In the genomic region with DNA sequence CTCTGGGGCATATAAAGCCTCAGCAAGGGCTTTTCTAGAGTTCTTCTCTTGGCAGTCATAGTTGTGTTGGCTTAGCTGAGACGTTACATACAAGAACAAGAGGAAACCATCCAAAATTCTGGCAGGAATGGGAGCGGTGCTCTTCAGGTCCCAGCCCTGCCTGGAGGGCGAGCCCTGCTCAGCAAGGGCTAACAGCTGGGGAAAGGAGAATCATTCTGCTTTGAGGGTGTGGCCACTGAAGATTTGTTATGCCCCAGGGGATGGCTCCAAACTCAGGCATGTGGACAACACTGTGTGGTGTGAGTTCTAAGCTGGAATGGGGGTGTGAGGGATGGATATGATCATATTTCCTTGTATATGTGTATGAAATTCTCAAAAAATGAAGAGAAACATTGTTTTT, we compare ENCODE assay signal across 23 mouse cellular contexts.
DNase-seq lines count a peak whose midpoint lies in the region; ATAC-seq lines count a peak whose summit lies in the region.
"Had no signal": no experiment of that assay in that cellular context is flagged by ENCODE, and none has a peak within 500 bp of the region (broad histone marks: within the 10 kb centered on the region; RNA-seq: fewer than 3 reads in every experiment).

No protein-coding gene starts in this region.

- H3K9me3 ChIP-seq in heart, embryonic 12.5 days (replicated peaks) = no peaks in the 10 kb centered on the region
- no peaks in the 10 kb centered on the region for H3K9me3 ChIP-seq in hindbrain, embryonic 14.5 days (ENCODE audit: control insufficient read depth, low read length)
- H3K9me3 ChIP-seq: lung, embryonic 15.5 days; megakaryocyte, embryonic 14.5 days; neural tube, embryonic 12.5 days; stomach, embryonic 15.5 days had no signal

- no peak overlapping the region for H3K4me3 ChIP-seq in heart, embryonic 12.5 days
- no peak overlapping the region for H3K4me3 ChIP-seq in hindbrain, embryonic 14.5 days (replicated peaks; ENCODE audit: low read length)
- H3K4me3 ChIP-seq: lung, embryonic 15.5 days; megakaryocyte, embryonic 14.5 days; neural tube, embryonic 12.5 days; stomach, embryonic 15.5 days had no signal

- no peak overlapping the region for H3K9ac ChIP-seq in heart, embryonic 12.5 days
- H3K9ac ChIP-seq in hindbrain, embryonic 14.5 days = no peak overlapping the region
- H3K9ac ChIP-seq: liver, embryonic 14.5 days; lung, embryonic 15.5 days; neural tube, embryonic 12.5 days; stomach, embryonic 15.5 days had no signal

- no peaks in the 10 kb centered on the region for H3K36me3 ChIP-seq in heart, embryonic 12.5 days
- no peaks in the 10 kb centered on the region for H3K36me3 ChIP-seq in hindbrain, embryonic 14.5 days (replicated peaks; ENCODE audit: control insufficient read depth, insufficient read depth)
- H3K36me3 ChIP-seq: lung, embryonic 15.5 days; neural tube, embryonic 12.5 days; stomach, embryonic 15.5 days had no signal

- WGBS in heart, embryonic 12.5 days = 66% methylated on average over 3 of the region's 3 CpGs
- WGBS in hindbrain, embryonic 14.5 days = 78% methylated on average over 3 of the region's 3 CpGs

- peak; percentile 2 to 11 for DNase-seq in heart, adult 9 months (ENCODE audit: low spot score in 2 of 2)
- DNase-seq in 3T3-L1 (ENCODE audit: low read depth, low spot score) (peak; percentile 29), ES-CJ7 (ENCODE audit: low read depth, low spot score) (peak; percentile 34)
- peak; percentile 15 for DNase-seq in gastrocnemius, postnatal 14 days
- no peak for DNase-seq in hindbrain, embryonic 14.5 days (ENCODE audit: low spot score)
- DNase-seq: adrenal gland, adult 2 months; cerebellum, adult 11 months; cerebellum, adult 9-11 months; kidney, postnatal 4 days; lung, postnatal 36 days; midbrain, embryonic 14.5 days; right cerebral cortex, postnatal 4 days; thymus, postnatal 36 days had no signal

- H3K27me3 ChIP-seq in heart, embryonic 12.5 days (replicated peaks) = no peaks in the 10 kb centered on the region
- no peaks in the 10 kb centered on the region for H3K27me3 ChIP-seq in hindbrain, embryonic 14.5 days (ENCODE audit: control insufficient read depth, insufficient read depth, low read length)
- H3K27me3 ChIP-seq: lung, embryonic 15.5 days; megakaryocyte, embryonic 14.5 days; neural tube, embryonic 12.5 days; stomach, embryonic 15.5 days had no signal

- no peaks in the 10 kb centered on the region for H3K4me1 ChIP-seq in heart, embryonic 12.5 days (replicated peaks)
- 0 out of 2 replicates have a peak, but pooled peaks cover 4% of the 10 kb centered on the region for H3K4me1 ChIP-seq in hindbrain, embryonic 14.5 days (replicated peaks; ENCODE audit: control insufficient read depth, insufficient read depth, low read length)
- H3K4me1 ChIP-seq: lung, embryonic 15.5 days; megakaryocyte, embryonic 14.5 days; neural tube, embryonic 12.5 days; stomach, embryonic 15.5 days had no signal

- no peak overlapping the region for H3K4me2 ChIP-seq in heart, embryonic 12.5 days
- no peak overlapping the region for H3K4me2 ChIP-seq in hindbrain, embryonic 14.5 days (replicated peaks)
- H3K4me2 ChIP-seq: heart, embryonic 11.5 days; lung, embryonic 15.5 days; neural tube, embryonic 12.5 days; stomach, embryonic 15.5 days had no signal

- ATAC-seq in heart, embryonic 12.5 days (ENCODE audit: insufficient number of reproducible peaks, low FRiP score) = no peak
- no peak for ATAC-seq in hindbrain, embryonic 14.5 days (ENCODE audit: low FRiP score)
- ATAC-seq in monocyte, adult 5-6 weeks (replicated peaks; ENCODE audit: insufficient number of reproducible peaks, low FRiP score, low TSS enrichment, poor library complexity, severe bottlenecking) = no peak
- ATAC-seq: hindbrain, postnatal 0 days; intestine, embryonic 16.5 days had no signal

- H3K27ac ChIP-seq in heart, embryonic 12.5 days (ENCODE audit: poor library complexity, severe bottlenecking) = no peak overlapping the region
- no peak overlapping the region for H3K27ac ChIP-seq in hindbrain, embryonic 14.5 days
- H3K27ac ChIP-seq: hindbrain, postnatal 0 days; liver, embryonic 14.5 days; lung, embryonic 15.5 days; neural tube, embryonic 12.5 days; stomach, embryonic 15.5 days had no signal

- intact Hi-C loops in gastrocnemius, postnatal 14 days (cut with DNase I; ENCODE audit: low total_unique reads) = no loop called here
